Mouse (Mus musculus): ENCODE measurements around the gene Egln2.

DNA sequence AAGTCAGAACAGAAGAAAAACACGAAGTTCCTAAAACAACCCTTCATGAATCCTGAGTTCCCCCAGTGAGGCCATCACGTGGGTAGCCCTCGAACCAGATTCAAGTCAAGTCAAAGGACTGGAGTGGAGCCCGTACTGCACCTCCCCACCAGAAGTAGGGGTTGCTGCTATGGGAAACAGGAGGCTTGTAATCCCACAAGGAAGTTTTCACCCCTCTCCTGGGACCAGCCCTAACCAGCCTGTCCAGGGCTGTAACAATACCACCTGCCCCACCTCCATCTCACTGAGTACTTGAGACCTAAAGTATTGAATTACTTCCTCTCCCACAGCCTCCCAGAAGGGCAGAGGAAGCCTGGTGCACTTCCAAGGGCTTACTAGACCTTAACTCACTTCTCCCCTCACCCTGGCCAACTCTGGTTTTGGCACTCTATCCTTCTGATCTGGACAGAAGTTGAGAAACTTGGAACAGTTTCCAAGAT, 48.5 kb downstream of the Egln2 start:
- TF ChIP-seq CTCF (IDR thresholded peaks at IDR 0.05; ENCODE audit: borderline replicate concordance, insufficient read depth, low read depth, low read length) (no peak), POLR2A (IDR thresholded peaks at IDR 0.05; ENCODE audit: borderline replicate concordance, insufficient read depth, low read length) (no peak)

All from cerebellum, adult 2 months (tissue).